Mouse (Mus musculus): Measurements from ENCODE around the gene Itgb2. TPM values are rescaled to one million over a fixed set of nuclear protein-coding genes. Genes with fewer than 3 reads are reported as not detected.

Itgb2 gene
- polyA plus RNA-seq, 1 experiment from 2014 or later, result 3.8 TPM

GRCm38 (mm10) chr10:77554918-77555317 is 24.9 kb downstream of the Itgb2 start:
- H3K36me3 ChIP-seq (ENCODE audit: control insufficient read depth, insufficient read depth, low read length), result no peaks in the 10 kb centered on the region
- H3K9ac ChIP-seq (ENCODE audit: low read depth, low read length), result no peak overlapping the region
- H3K27me3 ChIP-seq (replicated peaks; ENCODE audit: control insufficient read depth, insufficient read depth, low read length), result no peaks in the 10 kb centered on the region
- no peaks in the 10 kb centered on the region for H3K9me3 ChIP-seq (ENCODE audit: control insufficient read depth, low read length)
- no peak overlapping the region for H3K27ac ChIP-seq (ENCODE audit: low read length)
- 86% methylated on average over 4 of the region's 4 CpGs for WGBS
- no peak overlapping the region for H3K4me2 ChIP-seq (ENCODE audit: low read depth, low read length)
- H3K4me3 ChIP-seq (ENCODE audit: low read length), result no peak overlapping the region
- no peak for ATAC-seq
- no peaks in the 10 kb centered on the region for H3K4me1 ChIP-seq (ENCODE audit: control insufficient read depth, insufficient read depth, low read length)

- no peak overlapping the region for H3K4me3 ChIP-seq (ENCODE audit: low read length)
- no peak overlapping the region for H3K4me2 ChIP-seq (ENCODE audit: low read depth, low read length)
- WGBS, result 84% methylated on average over 7 of the region's 7 CpGs
- H3K36me3 ChIP-seq (ENCODE audit: control insufficient read depth, insufficient read depth, low read length), result no peaks in the 10 kb centered on the region
- H3K27ac ChIP-seq (ENCODE audit: low read length), result no peak overlapping the region
- H3K9ac ChIP-seq (ENCODE audit: low read depth, low read length), result no peak overlapping the region
- no peaks in the 10 kb centered on the region for H3K27me3 ChIP-seq (replicated peaks; ENCODE audit: control insufficient read depth, insufficient read depth, low read length)
- no peaks in the 10 kb centered on the region for H3K9me3 ChIP-seq (ENCODE audit: control insufficient read depth, low read length)
- ATAC-seq, result no peak
- no peaks in the 10 kb centered on the region for H3K4me1 ChIP-seq (ENCODE audit: control insufficient read depth, insufficient read depth, low read length)
These were observed 26.6 kb downstream of the Itgb2 start for GRCm38 (mm10) chr10:77556631-77557030.

GRCm38 (mm10) chr10:77557641-77558040 is 27.6 kb downstream of the Itgb2 start:
- no peaks in the 10 kb centered on the region for H3K4me1 ChIP-seq (ENCODE audit: control insufficient read depth, insufficient read depth, low read length)
- WGBS, result 85% methylated on average over 4 of the region's 4 CpGs
- no peak overlapping the region for H3K4me3 ChIP-seq (ENCODE audit: low read length)
- H3K9me3 ChIP-seq (ENCODE audit: control insufficient read depth, low read length), result no peaks in the 10 kb centered on the region
- H3K27ac ChIP-seq (ENCODE audit: low read length), result no peak overlapping the region
- no peak overlapping the region for H3K4me2 ChIP-seq (ENCODE audit: low read depth, low read length)
- no peaks in the 10 kb centered on the region for H3K27me3 ChIP-seq (replicated peaks; ENCODE audit: control insufficient read depth, insufficient read depth, low read length)
- no peaks in the 10 kb centered on the region for H3K36me3 ChIP-seq (ENCODE audit: control insufficient read depth, insufficient read depth, low read length)
- ATAC-seq, result no peak
- no peak overlapping the region for H3K9ac ChIP-seq (ENCODE audit: low read depth, low read length)

GRCm38 (mm10) chr10:77560090-77560489 is 30.0 kb downstream of the Itgb2 start:
- no peak overlapping the region for H3K4me3 ChIP-seq (ENCODE audit: low read length)

GRCm38 (mm10) chr10:77560830-77561229 is 30.8 kb downstream of the Itgb2 start:
- Histone ChIP-seq H3K9me3 (ENCODE audit: control insufficient read depth, low read length) (no peaks in the 10 kb centered on the region), H3K9ac (ENCODE audit: low read depth, low read length) (no peak overlapping the region), H3K4me3 (ENCODE audit: low read length) (no peak overlapping the region), H3K4me1 (ENCODE audit: control insufficient read depth, insufficient read depth, low read length) (no peaks in the 10 kb centered on the region), H3K27me3 (replicated peaks; ENCODE audit: control insufficient read depth, insufficient read depth, low read length) (no peaks in the 10 kb centered on the region), H3K27ac (ENCODE audit: low read length) (no peak overlapping the region), H3K4me2 (ENCODE audit: low read depth, low read length) (no peak overlapping the region), H3K36me3 (ENCODE audit: control insufficient read depth, insufficient read depth, low read length) (no peaks in the 10 kb centered on the region)
- no peak for ATAC-seq
- 84% methylated on average over 9 of the region's 9 CpGs for WGBS

More at GRCm38 (mm10) chr10:77560090-77560489, 30.0 kb downstream of the Itgb2 start:
- Histone ChIP-seq H3K9me3 (ENCODE audit: control insufficient read depth, low read length) (no peaks in the 10 kb centered on the region), H3K9ac (ENCODE audit: low read depth, low read length) (no peak overlapping the region), H3K36me3 (ENCODE audit: control insufficient read depth, insufficient read depth, low read length) (no peaks in the 10 kb centered on the region), H3K27ac (ENCODE audit: low read length) (no peak overlapping the region), H3K4me1 (ENCODE audit: control insufficient read depth, insufficient read depth, low read length) (no peaks in the 10 kb centered on the region), H3K4me2 (ENCODE audit: low read depth, low read length) (no peak overlapping the region), H3K27me3 (replicated peaks; ENCODE audit: control insufficient read depth, insufficient read depth, low read length) (no peaks in the 10 kb centered on the region)
- ATAC-seq, result no peak
- WGBS, result 87% methylated on average over 11 of the region's 11 CpGs

- no peak for ATAC-seq
- Histone ChIP-seq H3K9me3 (ENCODE audit: control insufficient read depth, low read length) (no peaks in the 10 kb centered on the region), H3K4me1 (ENCODE audit: control insufficient read depth, insufficient read depth, low read length) (no peaks in the 10 kb centered on the region), H3K27me3 (replicated peaks; ENCODE audit: control insufficient read depth, insufficient read depth, low read length) (no peaks in the 10 kb centered on the region), H3K4me3 (ENCODE audit: low read length) (no peak overlapping the region), H3K27ac (ENCODE audit: low read length) (no peak overlapping the region), H3K9ac (ENCODE audit: low read depth, low read length) (no peak overlapping the region), H3K4me2 (ENCODE audit: low read depth, low read length) (no peak overlapping the region), H3K36me3 (ENCODE audit: control insufficient read depth, insufficient read depth, low read length) (no peaks in the 10 kb centered on the region)
- WGBS, result 65% methylated on average over 2 of the region's 2 CpGs
These were observed 31.5 kb downstream of the Itgb2 start for GRCm38 (mm10) chr10:77561508-77561907.

- 81% methylated on average over 8 of the region's 8 CpGs for WGBS
- no peak for ATAC-seq
- Histone ChIP-seq H3K9ac (ENCODE audit: low read depth, low read length) (no peak overlapping the region), H3K27me3 (replicated peaks; ENCODE audit: control insufficient read depth, insufficient read depth, low read length) (no peaks in the 10 kb centered on the region), H3K4me1 (ENCODE audit: control insufficient read depth, insufficient read depth, low read length) (peaks cover 15% of the 10 kb centered on the region), H3K9me3 (ENCODE audit: control insufficient read depth, low read length) (no peaks in the 10 kb centered on the region), H3K27ac (ENCODE audit: low read length) (no peak overlapping the region), H3K36me3 (ENCODE audit: control insufficient read depth, insufficient read depth, low read length) (no peaks in the 10 kb centered on the region), H3K4me2 (ENCODE audit: low read depth, low read length) (no peak overlapping the region), H3K4me3 (ENCODE audit: low read length) (no peak overlapping the region)
These were observed 35.0 kb downstream of the Itgb2 start for GRCm38 (mm10) chr10:77565005-77565404.

GRCm38 (mm10) chr10:77566651-77567050 is 36.6 kb downstream of the Itgb2 start:
- H3K9ac ChIP-seq (ENCODE audit: low read depth, low read length), result no peak overlapping the region
- WGBS, result 33% methylated on average over 8 of the region's 8 CpGs
- H3K9me3 ChIP-seq (ENCODE audit: control insufficient read depth, low read length), result no peaks in the 10 kb centered on the region
- H3K36me3 ChIP-seq (ENCODE audit: control insufficient read depth, insufficient read depth, low read length), result no peaks in the 10 kb centered on the region
- peaks cover 19% of the 10 kb centered on the region for H3K4me1 ChIP-seq (ENCODE audit: control insufficient read depth, insufficient read depth, low read length)
- H3K27ac ChIP-seq (ENCODE audit: low read length), result peak overlapping the region; percentile 71
- no peak for ATAC-seq
- H3K4me2 ChIP-seq (ENCODE audit: low read depth, low read length), result no peak overlapping the region
- H3K27me3 ChIP-seq (replicated peaks; ENCODE audit: control insufficient read depth, insufficient read depth, low read length), result no peaks in the 10 kb centered on the region
- H3K4me3 ChIP-seq (ENCODE audit: low read length), result no peak overlapping the region

GRCm38 (mm10) chr10:77569481-77569880 is 39.4 kb downstream of the Itgb2 start:
- peak; percentile 24 for ATAC-seq
- peak overlapping the region; percentile 32; the same call in 1 of the 2 replicates for H3K4me2 ChIP-seq (ENCODE audit: low read depth, low read length)
- H3K4me1 ChIP-seq (ENCODE audit: control insufficient read depth, insufficient read depth, low read length), result peaks cover 23% of the 10 kb centered on the region
- no peaks in the 10 kb centered on the region for H3K27me3 ChIP-seq (replicated peaks; ENCODE audit: control insufficient read depth, insufficient read depth, low read length)
- H3K9ac ChIP-seq (ENCODE audit: low read depth, low read length), result 0 out of 2 replicates have a peak overlapping the region, but pooled peaks have one; percentile 40
- 27% methylated on average over 7 of the region's 7 CpGs for WGBS
- H3K4me3 ChIP-seq (ENCODE audit: low read length), result no peak overlapping the region
- H3K9me3 ChIP-seq (ENCODE audit: control insufficient read depth, low read length), result no peaks in the 10 kb centered on the region
- H3K36me3 ChIP-seq (ENCODE audit: control insufficient read depth, insufficient read depth, low read length), result no peaks in the 10 kb centered on the region
- H3K27ac ChIP-seq (ENCODE audit: low read length), result peak overlapping the region; percentile 89

- peak overlapping the region; percentile 32 for H3K4me2 ChIP-seq (ENCODE audit: low read depth, low read length)
- peak; percentile 83 for ATAC-seq
- WGBS, result 30% methylated on average over 6 of the region's 6 CpGs
These were observed 40.1 kb downstream of the Itgb2 start for GRCm38 (mm10) chr10:77569973-77570658.

More at GRCm38 (mm10) chr10:77569973-77570658, 40.1 kb downstream of the Itgb2 start:
- H3K27ac ChIP-seq (ENCODE audit: low read length), result peak overlapping the region; percentile 89
- peaks cover 23% of the 10 kb centered on the region for H3K4me1 ChIP-seq (ENCODE audit: control insufficient read depth, insufficient read depth, low read length)
- H3K4me3 ChIP-seq (ENCODE audit: low read length), result no peak overlapping the region
- no peaks in the 10 kb centered on the region for H3K36me3 ChIP-seq (ENCODE audit: control insufficient read depth, insufficient read depth, low read length)
- 0 out of 2 replicates have a peak overlapping the region, but pooled peaks have one; percentile 5 for H3K9ac ChIP-seq (ENCODE audit: low read depth, low read length)
- no peaks in the 10 kb centered on the region for H3K9me3 ChIP-seq (ENCODE audit: control insufficient read depth, low read length)
- H3K27me3 ChIP-seq (replicated peaks; ENCODE audit: control insufficient read depth, insufficient read depth, low read length), result no peaks in the 10 kb centered on the region

All from intestine, embryonic 16.5 days (tissue).